Mouse (Mus musculus): ENCODE measurements at regions not wholly inside any gene's neighbourhood (a gene's known extent, or its start where the extent isn't known, plus 50 kb on each side); places are given as distances from the start of the nearest gene placed in this dataset.
"Not testable (repeated sequence)": the region's sequence is repeated elsewhere in the genome, so short reads cannot be mapped to it uniquely, and the experiment has no call there.

GRCm38 (mm10) chr10:111354607-111355006, 56.1 kb downstream of the Bbs10 start:
- CTCF ChIA-PET = no interaction called here

- CTCF ChIA-PET = not testable (repeated sequence)
Measured at GRCm38 (mm10) chr10:111358340-111358739, 59.9 kb downstream of the Bbs10 start.

GRCm38 (mm10) chr10:111361749-111362435, 63.4 kb downstream of the Bbs10 start:
- CTCF ChIA-PET = no interaction called here

- CTCF ChIA-PET = no interaction called here
Measured at GRCm38 (mm10) chr10:111363729-111364617, 65.5 kb downstream of the Bbs10 start.

- CTCF ChIA-PET = no interaction called here
Measured at GRCm38 (mm10) chr10:111365011-111365410, 66.5 kb downstream of the Bbs10 start.

- CTCF ChIA-PET = not testable (repeated sequence)
Measured at GRCm38 (mm10) chr10:111369046-111369445, 70.6 kb downstream of the Bbs10 start.

GRCm38 (mm10) chr10:111378047-111378618, 79.7 kb downstream of the Bbs10 start:
- CTCF ChIA-PET = no interaction called here

GRCm38 (mm10) chr10:111381689-111382088, 83.2 kb downstream of the Bbs10 start:
- CTCF ChIA-PET = no interaction called here

GRCm38 (mm10) chr10:111382206-111382930, 83.9 kb downstream of the Bbs10 start:
- CTCF ChIA-PET = no interaction called here

- CTCF ChIA-PET = no interaction called here
Measured at GRCm38 (mm10) chr10:111385561-111385960, 87.1 kb downstream of the Bbs10 start.

GRCm38 (mm10) chr10:111387869-111388538, 85.0 kb upstream of the Nap1l1 start:
- CTCF ChIA-PET = no interaction called here

- CTCF ChIA-PET = no interaction called here
Measured at GRCm38 (mm10) chr10:111388545-111389320, 84.3 kb upstream of the Nap1l1 start.

GRCm38 (mm10) chr10:111389890-111390289, 83.1 kb upstream of the Nap1l1 start:
- CTCF ChIA-PET = no interaction called here

- CTCF ChIA-PET = no interaction called here
Measured at GRCm38 (mm10) chr10:111394421-111394820, 78.6 kb upstream of the Nap1l1 start.

- CTCF ChIA-PET = no interaction called here
Measured at GRCm38 (mm10) chr10:111405071-111405470, 68.0 kb upstream of the Nap1l1 start.

- CTCF ChIA-PET = no interaction called here
Measured at GRCm38 (mm10) chr10:111408887-111409286, 64.1 kb upstream of the Nap1l1 start.

GRCm38 (mm10) chr10:111409497-111409896, 63.5 kb upstream of the Nap1l1 start:
- CTCF ChIA-PET = interaction anchor here (0.6 kb wide), 1 partner anchor 98 kb away, joined by 5 read pairs; no protein-coding TSS in a partner anchor

GRCm38 (mm10) chr10:111410121-111410520, 62.9 kb upstream of the Nap1l1 start:
- CTCF ChIA-PET = interaction anchor here (0.6 kb wide), 1 partner anchor 97 kb away, joined by 5 read pairs; no protein-coding TSS in a partner anchor

- CTCF ChIA-PET = no interaction called here
Measured at GRCm38 (mm10) chr10:111411533-111411932, 61.5 kb upstream of the Nap1l1 start.

GRCm38 (mm10) chr10:111416611-111417130, 56.4 kb upstream of the Nap1l1 start:
- CTCF ChIA-PET = no interaction called here

Measured in spleen, embryonic (tissue).